In genomic region chr7:44849416-44850111, GRCm38 (mm10) we compare ENCODE assay signal across 8 mouse cellular contexts. TPM values are rescaled to one million over a fixed set of nuclear protein-coding genes. Genes with fewer than 3 reads are reported as not detected.
DNase-seq lines count a peak whose midpoint lies in the region; ATAC-seq and TF ChIP-seq lines count a peak whose summit lies in the region.

No protein-coding gene starts in this region.

- peak overlapping the region; percentile 77 for H3K9ac ChIP-seq in kidney, embryonic 15.5 days
- H3K9ac ChIP-seq in liver, adult 2 months (ENCODE audit: low read depth, low read length): peak overlapping the region; percentile 92

- TF ChIP-seq CTCF in liver, adult 2 months (IDR thresholded peaks at IDR 0.05; ENCODE audit: low read depth, low read length): no peak

- peaks cover 53% of the 10 kb centered on the region for H3K4me1 ChIP-seq in heart, embryonic 10.5 days
- H3K4me1 ChIP-seq in kidney, embryonic 15.5 days: peaks cover 50% of the 10 kb centered on the region
- peaks cover 23% of the 10 kb centered on the region for H3K4me1 ChIP-seq in liver, adult 2 months (ENCODE audit: control insufficient read depth, insufficient read depth, low read length)

- peak overlapping the region; percentile 69 for H3K4me3 ChIP-seq in heart, embryonic 10.5 days
- H3K4me3 ChIP-seq in kidney, embryonic 15.5 days (replicated peaks): peak overlapping the region; percentile 79
- H3K4me3 ChIP-seq in liver, adult 2 months (ENCODE audit: insufficient read depth, low read depth, low read length): peak overlapping the region; percentile 93
- peak overlapping the region; percentile 94 for H3K4me3 ChIP-seq in myocyte

- peak; percentile 95 for DNase-seq in A20 (ENCODE audit: low read depth, low spot score)
- DNase-seq in brain, adult 2 months (ENCODE audit: low read depth, low spot score): peak; percentile 98
- DNase-seq in heart, embryonic 10.5 days (ENCODE audit: low spot score): peak; percentile 97
- peak; percentile 85 for DNase-seq in liver, adult 2 months (ENCODE audit: extremely low read depth, low read depth, low spot score)
- DNase-seq in splenic B cell, adult 2 months (ENCODE audit: low read depth, low spot score): peak; percentile 93

- peaks cover 39% of the 10 kb centered on the region for H3K36me3 ChIP-seq in heart, embryonic 10.5 days
- peaks cover 44% of the 10 kb centered on the region for H3K36me3 ChIP-seq in kidney, embryonic 15.5 days
- H3K36me3 ChIP-seq in liver, adult 2 months (ENCODE audit: control insufficient read depth, insufficient read depth, low read length): peaks cover 13% of the 10 kb centered on the region; the same call in 1 of the 2 replicates
- peaks cover 7% of the 10 kb centered on the region for H3K36me3 ChIP-seq in myocyte (ENCODE audit: control insufficient read depth, insufficient read depth)
- peaks cover 9% of the 10 kb centered on the region for H3K36me3 ChIP-seq in splenic B cell, adult 2 months (ENCODE audit: control insufficient read depth, insufficient read depth, low read length, poor library complexity, severe bottlenecking)

- no peaks in the 10 kb centered on the region for H3K27me3 ChIP-seq in heart, embryonic 10.5 days (ENCODE audit: insufficient read depth, poor library complexity, severe bottlenecking)
- H3K27me3 ChIP-seq in kidney, embryonic 15.5 days: no peaks in the 10 kb centered on the region
- no peaks in the 10 kb centered on the region for H3K27me3 ChIP-seq in liver, adult 2 months (ENCODE audit: control insufficient read depth, insufficient read depth, low read length)
- H3K27me3 ChIP-seq in myocyte (ENCODE audit: control insufficient read depth, insufficient read depth, insufficient read length): no peaks in the 10 kb centered on the region
- no peaks in the 10 kb centered on the region for H3K27me3 ChIP-seq in splenic B cell, adult 2 months (ENCODE audit: control insufficient read depth, insufficient read depth, low read length, poor library complexity, severe bottlenecking)

- WGBS in heart, embryonic 10.5 days: under 1% methylated on average over 41 of the region's 41 CpGs
- under 1% methylated on average over 41 of the region's 41 CpGs for WGBS in kidney, embryonic 15.5 days
- under 1% methylated on average over 41 of the region's 41 CpGs for WGBS in liver, adult 2 months

- H3ac ChIP-seq in myocyte (ENCODE audit: control insufficient read depth, insufficient read length): peak overlapping the region; percentile 80

- peak overlapping the region; percentile 78 for H3K4me2 ChIP-seq in kidney, embryonic 15.5 days
- peak overlapping the region; percentile 72 for H3K4me2 ChIP-seq in myocyte (ENCODE audit: low read depth)

- TF ChIP-seq POLR2A in liver, adult 2 months (IDR thresholded peaks at IDR 0.05; ENCODE audit: extremely low read depth, insufficient read depth, low read length): 0 out of 2 replicates have a peak, but pooled peaks have one; percentile 39
- peak; percentile 61 for TF ChIP-seq POLR2A in myocyte (IDR thresholded peaks at IDR 0.05; ENCODE audit: insufficient read length, low read depth)

- no peaks in the 10 kb centered on the region for H3K9me3 ChIP-seq in heart, embryonic 10.5 days
- no peaks in the 10 kb centered on the region for H3K9me3 ChIP-seq in kidney, embryonic 15.5 days (replicated peaks)

- peak overlapping the region; percentile 93 for H3K27ac ChIP-seq in heart, embryonic 10.5 days
- H3K27ac ChIP-seq in kidney, embryonic 15.5 days: peak overlapping the region; percentile 98
- H3K27ac ChIP-seq in liver, adult 2 months (replicated peaks; ENCODE audit: insufficient read depth, low read depth, low read length): peak overlapping the region; percentile 98

- peaks cover 22% of the 10 kb centered on the region; the same call in 1 of the 2 replicates for H3K79me2 ChIP-seq in liver, adult 2 months (ENCODE audit: control insufficient read depth, insufficient read depth, low read length)
- peaks cover 34% of the 10 kb centered on the region for H3K79me2 ChIP-seq in myocyte (ENCODE audit: control insufficient read depth, insufficient read depth)

- ATAC-seq in erythroblast, adult 5-6 weeks (replicated peaks; ENCODE audit: low FRiP score, poor library complexity, severe bottlenecking): peak; percentile 60
- ATAC-seq in kidney, embryonic 15.5 days (replicated peaks; ENCODE audit: low FRiP score): peak; percentile 56

TF ChIP-seq in myocyte, 11 proteins besides CTCF, POLR2A, EP300 and RAD21:
- TF ChIP-seq POLR2AphosphoS2 (IDR thresholded peaks at IDR 0.05; ENCODE audit: insufficient read length, low read depth) (peak; percentile 48), MYOG (IDR thresholded peaks at IDR 0.05; ENCODE audit: control insufficient read depth in 1 of 3, insufficient read depth in 1 of 3, insufficient read length in 2 of 3, low read depth in 2 of 3) (no peak), MAX (IDR thresholded peaks at IDR 0.05; ENCODE audit: low read depth) (peak; percentile 12), TCF12 (IDR thresholded peaks at IDR 0.05; ENCODE audit: insufficient read depth, poor library complexity, severe bottlenecking) (no peak), TCF3 (IDR thresholded peaks at IDR 0.05; ENCODE audit: insufficient read length, low read depth) (no peak), SRF (IDR thresholded peaks at IDR 0.05; ENCODE audit: control insufficient read depth, insufficient read length, low read depth) (peak; percentile 32), CEBPB (IDR thresholded peaks at IDR 0.05; ENCODE audit: insufficient read depth, poor library complexity, severe bottlenecking) (0 out of 2 replicates have a peak, but pooled peaks have one; percentile 11), USF1 (IDR thresholded peaks at IDR 0.05; ENCODE audit: low read depth) (peak; percentile 46), REST (IDR thresholded peaks at IDR 0.05; ENCODE audit: insufficient read depth, insufficient read length) (no peak), E2F4 (IDR thresholded peaks at IDR 0.05; ENCODE audit: insufficient read depth) (no peak), MYOD1 (IDR thresholded peaks at IDR 0.05; ENCODE audit: control insufficient read depth in 1 of 3, insufficient read length in 2 of 3, low read depth in 2 of 3) (peak in 1 of 3 experiments; percentile 14)

RNA-seq across cellular contexts. Expression of gene Tbc1d17, which starts 0.7 kb away (rescaled TPM):
- total RNA-seq in erythroblast, adult 5-6 weeks (2015; ENCODE audit: low replicate concordance): 15.8 and 21.3 TPM in 2 replicates
- total RNA-seq in erythroblast, adult 5-6 weeks (2017; ENCODE audit: low replicate concordance): 33.6 and 77.5 TPM in 2 replicates
- polyA plus RNA-seq in heart, embryonic 10.5 days (2016; fragmentation: Nextera tagmentation; extraction: Ambion mirVana): 56.9 and 67.3 TPM in 2 replicates
- polyA plus RNA-seq in kidney, embryonic 15.5 days (2015; fragmentation: Nextera tagmentation; extraction: Ambion mirVana): 76.8 and 81.0 TPM in 2 replicates
- total RNA-seq in liver, adult 2 months (2014; rRNA removed): 20.2 and 31.5 TPM in 2 replicates
- 81.1 and 91.6 TPM in 2 replicates for polyA plus RNA-seq in liver, adult 2 months (2012; rRNA removed)
- 53.8 TPM for polyA plus RNA-seq in myocyte (2012; fragmentation: generic; extraction: Trizol)

RNA-seq across cellular contexts. Expression of gene Akt1s1, which starts 0.8 kb away (rescaled TPM):
- 6.5 and 7.1 TPM in 2 replicates for total RNA-seq in erythroblast, adult 5-6 weeks (2015; ENCODE audit: low replicate concordance)
- total RNA-seq in erythroblast, adult 5-6 weeks (2017; ENCODE audit: low replicate concordance): 19.7 and 43.3 TPM in 2 replicates
- 102 and 103 TPM in 2 replicates for polyA plus RNA-seq in heart, embryonic 10.5 days (2016; fragmentation: Nextera tagmentation; extraction: Ambion mirVana)
- 108 and 118 TPM in 2 replicates for polyA plus RNA-seq in kidney, embryonic 15.5 days (2015; fragmentation: Nextera tagmentation; extraction: Ambion mirVana)
- total RNA-seq in liver, adult 2 months (2014; rRNA removed): 23.9 and 35.4 TPM in 2 replicates
- 93.9 and 106 TPM in 2 replicates for polyA plus RNA-seq in liver, adult 2 months (2012; rRNA removed)
- polyA plus RNA-seq in myocyte (2012; fragmentation: generic; extraction: Trizol): 200 TPM

RNA-seq across cellular contexts. Expression of gene Pnkp, which starts 7.4 kb away (rescaled TPM):
- total RNA-seq in erythroblast, adult 5-6 weeks (2015; ENCODE audit: low replicate concordance): 17.3 and 43.3 TPM in 2 replicates
- total RNA-seq in erythroblast, adult 5-6 weeks (2017; ENCODE audit: low replicate concordance): 26.8 and 32.5 TPM in 2 replicates
- 28.5 and 29.7 TPM in 2 replicates for polyA plus RNA-seq in heart, embryonic 10.5 days (2016; fragmentation: Nextera tagmentation; extraction: Ambion mirVana)
- 31.1 and 33.6 TPM in 2 replicates for polyA plus RNA-seq in kidney, embryonic 15.5 days (2015; fragmentation: Nextera tagmentation; extraction: Ambion mirVana)
- 20.8 and 24.0 TPM in 2 replicates for total RNA-seq in liver, adult 2 months (2014; rRNA removed)
- 42.5 and 45.7 TPM in 2 replicates for polyA plus RNA-seq in liver, adult 2 months (2012; rRNA removed)
- polyA plus RNA-seq in myocyte (2012; fragmentation: generic; extraction: Trizol): 47.9 TPM

RNA-seq across cellular contexts. Expression of gene Ptov1, which starts 20.0 kb away (rescaled TPM):
- total RNA-seq in erythroblast, adult 5-6 weeks (2015; ENCODE audit: low replicate concordance): 6.9 and 8.1 TPM in 2 replicates
- total RNA-seq in erythroblast, adult 5-6 weeks (2017; ENCODE audit: low replicate concordance): 8.8 and 12.1 TPM in 2 replicates
- 258 and 316 TPM in 2 replicates for polyA plus RNA-seq in heart, embryonic 10.5 days (2016; fragmentation: Nextera tagmentation; extraction: Ambion mirVana)
- polyA plus RNA-seq in kidney, embryonic 15.5 days (2015; fragmentation: Nextera tagmentation; extraction: Ambion mirVana): 411 and 437 TPM in 2 replicates
- 17.0 and 32.8 TPM in 2 replicates for total RNA-seq in liver, adult 2 months (2014; rRNA removed)
- polyA plus RNA-seq in liver, adult 2 months (2012; rRNA removed): 76.1 and 91.6 TPM in 2 replicates
- polyA plus RNA-seq in myocyte (2012; fragmentation: generic; extraction: Trizol): 298 TPM

RNA-seq across cellular contexts. Expression of gene Atf5, which starts 33.1 kb away (rescaled TPM):
- total RNA-seq in erythroblast, adult 5-6 weeks (2015; ENCODE audit: low replicate concordance): 1.3 and 1.9 TPM in 2 replicates
- total RNA-seq in erythroblast, adult 5-6 weeks (2017; ENCODE audit: low replicate concordance): 2.1 and 2.5 TPM in 2 replicates
- 1.7 and 3.3 TPM in 2 replicates for polyA plus RNA-seq in heart, embryonic 10.5 days (2016; fragmentation: Nextera tagmentation; extraction: Ambion mirVana)
- 4.2 and 4.3 TPM in 2 replicates for polyA plus RNA-seq in kidney, embryonic 15.5 days (2015; fragmentation: Nextera tagmentation; extraction: Ambion mirVana)
- total RNA-seq in liver, adult 2 months (2014; rRNA removed): 22.9 and 43.9 TPM in 2 replicates
- polyA plus RNA-seq in liver, adult 2 months (2012; rRNA removed): 727 and 964 TPM in 2 replicates
- 939 TPM for polyA plus RNA-seq in myocyte (2012; fragmentation: generic; extraction: Trizol)

Comparison
In these comparisons a context has a peak if more than half of its experiments do, and no peak if none do; other contexts are left out.
1. Peak in every context shown above with its lines: DNase-seq, ATAC-seq, H3K4me3 ChIP-seq and H3K27ac ChIP-seq.